Mouse (Mus musculus) hindbrain, embryonic 11.5 days (tissue): ENCODE results near the gene Myt1. TPM values are rescaled to one million over a fixed set of nuclear protein-coding genes. Genes with fewer than 3 reads are reported as not detected.

Experiments
- ATAC-seq: fragments of 200-750 bp; cut with Nextera tagmentation; 2 replicates; pipeline ENCODE4 v1.8.0; 2017; ENCODE audit warnings: mild to moderate bottlenecking, moderate TSS enrichment, moderate library complexity; ENCODE audit not compliant: low FRiP score
- DNase-seq: peaks from one replicate; pipeline ENCODE4 v3.0.0-alpha.2; 2015; ENCODE audit warnings: low spot score
- H3K27ac ChIP-seq: fragments of 300-500 bp; sonication (generic); 2 replicates; pipeline ENCODE4 v1.5.1; 2014; ENCODE audit warnings: mild to moderate bottlenecking, low read depth, low read length
- H3K27me3 ChIP-seq: fragments of 300-500 bp; sonication (generic); 2 replicates; pipeline ENCODE4 v1.6.1; 2014; ENCODE audit warnings: mild to moderate bottlenecking, low read length, moderate library complexity, mixed read lengths; ENCODE audit not compliant: control insufficient read depth, insufficient read depth
- H3K36me3 ChIP-seq: fragments of 300-500 bp; sonication (generic); 2 replicates; pipeline ENCODE4 v1.6.1; 2014; ENCODE audit warnings: mild to moderate bottlenecking, low read length, moderate library complexity, mixed read lengths; ENCODE audit not compliant: control insufficient read depth, insufficient read depth
- H3K4me1 ChIP-seq: fragments of 300-500 bp; sonication (generic); replicated peaks from 2 replicates; pipeline ENCODE4 v1.6.1; 2014; ENCODE audit warnings: low read length, mixed read lengths; ENCODE audit not compliant: control insufficient read depth, insufficient read depth
- H3K4me2 ChIP-seq: fragments of 300-500 bp; sonication (generic); replicated peaks from 2 replicates; pipeline ENCODE4 v1.6.1; 2014; ENCODE audit warnings: mild to moderate bottlenecking, low read depth, low read length
- H3K4me3 ChIP-seq: fragments of 300-500 bp; sonication (generic); 2 replicates; pipeline ENCODE4 v1.5.1; 2014; ENCODE audit warnings: low read depth, low read length
- H3K9ac ChIP-seq: fragments of 300-500 bp; sonication (generic); 2 replicates; pipeline ENCODE4 v1.6.1; 2014; ENCODE audit warnings: low read depth, low read length
- H3K9me3 ChIP-seq: fragments of 300-500 bp; sonication (generic); 2 replicates; pipeline ENCODE4 v1.6.1; 2016; ENCODE audit warnings: low read length; ENCODE audit not compliant: control insufficient read depth
- WGBS: fragments of 180-500 bp; shearing (Covaris S2); extraction: QIAGEN DNeasy Blood & Tissue Kit; methylation state at CpG from one replicate; pipeline ENCODE4 v1.1.7; 2014; 5-methylcytosine and 5-hydroxymethylcytosine counted together
- polyA plus RNA-seq: library from polyadenylated mRNA; unstranded; fragments of >200 nt; fragmentation: Nextera tagmentation; extraction: Ambion mirVana; gene quantifications from 2 replicates; pipeline ENCODE4 v1.2.1, GENCODE M21; 2014

The Myt1 gene
- polyA plus RNA-seq, 1 experiment from 2014 or later, result 38.7 TPM

DNA sequence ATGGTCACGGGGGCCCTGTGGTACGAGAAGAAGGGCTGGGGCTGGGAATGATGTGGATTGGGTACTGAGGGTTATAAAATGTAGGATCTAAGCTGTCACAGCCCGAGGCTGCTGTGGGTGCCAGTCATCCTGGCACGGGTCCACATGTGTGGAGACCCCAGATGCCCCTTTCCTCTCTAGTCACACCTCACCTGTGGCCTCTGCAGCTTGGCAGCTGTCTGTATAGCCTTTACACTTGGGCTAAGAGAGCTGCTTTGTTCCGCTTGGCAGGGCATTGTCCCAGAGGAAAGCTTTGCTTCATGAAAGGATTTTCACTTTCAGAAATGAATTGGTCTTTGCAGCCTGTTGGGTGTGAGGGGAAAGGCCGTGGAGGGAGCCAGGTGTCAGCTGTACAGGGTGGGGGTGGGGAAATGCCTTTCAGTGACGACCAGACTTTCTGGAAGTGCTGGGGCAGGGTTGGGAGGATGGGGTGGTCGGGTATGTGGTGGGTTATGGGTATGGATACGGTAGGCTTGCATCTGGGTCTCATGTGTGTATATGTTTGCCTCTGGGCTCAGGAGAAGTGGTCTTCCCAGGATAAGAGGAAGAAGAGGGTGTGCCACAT is 35.4 kb upstream of the Myt1 start:
- H3K4me3 ChIP-seq, result no peak overlapping the region
- ATAC-seq, result no peak; the same call in 1 of the 2 replicates
- 57% methylated on average over 9 of the region's 9 CpGs for WGBS

GRCm38 (mm10) chr2:181730051-181730450 is 33.1 kb upstream of the Myt1 start:
- Histone ChIP-seq H3K4me2 (no peak overlapping the region), H3K9me3 (no peaks in the 10 kb centered on the region), H3K4me3 (no peak overlapping the region), H3K4me1 (no peaks in the 10 kb centered on the region), H3K36me3 (no peaks in the 10 kb centered on the region), H3K27me3 (no peaks in the 10 kb centered on the region), H3K9ac (no peak overlapping the region), H3K27ac (no peak overlapping the region)
- ATAC-seq (no peak), DNase-seq (no peak)
- WGBS, result 75% methylated on average over 3 of the region's 3 CpGs

More for the DNA sequence above, 35.4 kb upstream of the Myt1 start:
- Histone ChIP-seq H3K9ac (no peak overlapping the region), H3K36me3 (no peaks in the 10 kb centered on the region), H3K9me3 (no peaks in the 10 kb centered on the region), H3K4me1 (no peaks in the 10 kb centered on the region), H3K27me3 (no peaks in the 10 kb centered on the region), H3K4me2 (no peak overlapping the region), H3K27ac (no peak overlapping the region)
- no peak for DNase-seq

GRCm38 (mm10) chr2:181752626-181753025 is 10.5 kb upstream of the Myt1 start:
- no peaks in the 10 kb centered on the region for H3K27me3 ChIP-seq
- 80% methylated on average over 1 of the region's 1 CpGs for WGBS
- no peak overlapping the region for H3K27ac ChIP-seq

DNA sequence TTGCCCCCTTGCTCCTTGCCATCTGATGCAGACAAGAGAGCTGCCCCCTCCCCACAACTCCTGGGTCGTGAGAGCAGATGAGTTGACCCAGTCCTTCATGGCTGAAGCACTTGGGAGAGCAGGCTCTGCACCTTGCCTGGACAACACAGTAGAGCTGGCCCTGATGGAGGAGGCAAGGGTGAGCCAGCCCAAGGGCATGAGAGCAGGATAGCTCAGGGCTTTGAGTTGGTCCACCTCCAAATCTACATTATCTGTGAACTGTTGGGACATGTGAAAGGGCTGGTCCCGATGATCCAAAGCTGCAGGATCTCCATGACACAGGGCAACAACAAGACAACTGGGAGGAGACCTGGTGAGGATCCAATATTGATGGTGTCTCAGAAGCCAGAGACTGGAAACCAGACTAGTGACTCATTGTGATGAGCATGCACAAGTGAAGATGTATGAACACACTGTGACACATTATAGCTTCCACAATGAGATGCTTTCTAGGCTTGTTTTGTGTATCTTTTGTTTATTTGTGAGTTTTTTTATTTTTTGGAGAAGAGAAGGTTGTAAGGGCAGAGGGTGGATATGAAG is 4.9 kb upstream of the Myt1 start:
- Histone ChIP-seq H3K9ac (no peak overlapping the region), H3K27ac (no peak overlapping the region), H3K4me2 (no peak overlapping the region), H3K36me3 (no peaks in the 10 kb centered on the region), H3K9me3 (no peaks in the 10 kb centered on the region), H3K4me1 (no peaks in the 10 kb centered on the region; the same call in 1 of the 2 replicates), H3K4me3 (no peak overlapping the region), H3K27me3 (no peaks in the 10 kb centered on the region)
- no peak for ATAC-seq
- 69% methylated on average over 2 of the region's 2 CpGs for WGBS
- DNase-seq, result no peak

More at GRCm38 (mm10) chr2:181752626-181753025, 10.5 kb upstream of the Myt1 start:
- Histone ChIP-seq H3K4me3 (no peak overlapping the region), H3K4me2 (no peak overlapping the region), H3K9me3 (no peaks in the 10 kb centered on the region), H3K36me3 (no peaks in the 10 kb centered on the region), H3K9ac (no peak overlapping the region), H3K4me1 (no peaks in the 10 kb centered on the region)
- ATAC-seq (no peak), DNase-seq (no peak)

- ATAC-seq (peak; percentile 54), DNase-seq (peak; percentile 49)
- Histone ChIP-seq H3K9ac (no peak overlapping the region), H3K36me3 (no peaks in the 10 kb centered on the region), H3K4me3 (no peak overlapping the region), H3K9me3 (no peaks in the 10 kb centered on the region), H3K4me1 (no peaks in the 10 kb centered on the region; the same call in 1 of the 2 replicates), H3K27ac (peak overlapping the region; percentile 55), H3K27me3 (no peaks in the 10 kb centered on the region), H3K4me2 (no peak overlapping the region)
- 30% methylated on average over 4 of the region's 4 CpGs for WGBS
These were observed 4.1 kb upstream of the Myt1 start for GRCm38 (mm10) chr2:181759041-181759440.

GRCm38 (mm10) chr2:181763886-181764527 is 875 bp downstream of the Myt1 start:
- H3K4me2 ChIP-seq, result peak overlapping the region; percentile 61
- WGBS, result 15% methylated on average over 14 of the region's 14 CpGs
- peak overlapping the region; percentile 68 for H3K9ac ChIP-seq
- no peaks in the 10 kb centered on the region for H3K27me3 ChIP-seq
- peak; percentile 75 for DNase-seq
- peak overlapping the region; percentile 42 for H3K4me3 ChIP-seq
- peak overlapping the region; percentile 98 for H3K27ac ChIP-seq
- ATAC-seq, result peak; percentile 31; the same call in 1 of the 2 replicates
- H3K4me1 ChIP-seq, result no peaks in the 10 kb centered on the region; the same call in 1 of the 2 replicates
- H3K36me3 ChIP-seq, result no peaks in the 10 kb centered on the region
- no peaks in the 10 kb centered on the region for H3K9me3 ChIP-seq

DNA sequence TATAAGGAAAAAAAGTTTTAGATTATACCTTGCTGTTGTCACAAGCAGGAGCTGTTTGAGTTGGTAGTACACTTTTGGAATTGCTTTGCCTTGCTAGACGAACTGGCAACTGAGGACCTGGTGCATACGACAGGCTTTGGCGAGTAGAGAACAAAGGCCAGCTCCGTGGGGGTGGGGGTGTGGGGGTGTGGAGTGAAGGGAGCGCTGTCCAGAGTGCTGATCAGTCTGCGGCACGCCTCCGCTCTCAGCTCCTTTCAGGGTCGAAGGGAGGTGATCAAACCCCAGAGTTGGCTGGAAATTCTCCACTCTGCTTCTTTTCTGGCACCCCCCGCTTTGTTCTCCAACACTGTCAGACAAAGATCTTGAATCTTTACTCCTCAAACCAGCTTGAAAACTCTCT is 1.5 kb downstream of the Myt1 start:
- Histone ChIP-seq H3K9me3 (no peaks in the 10 kb centered on the region), H3K4me3 (peak overlapping the region; percentile 42), H3K36me3 (no peaks in the 10 kb centered on the region), H3K27me3 (no peaks in the 10 kb centered on the region), H3K4me2 (peak overlapping the region; percentile 61), H3K27ac (peak overlapping the region; percentile 98), H3K9ac (peak overlapping the region; percentile 68), H3K4me1 (no peaks in the 10 kb centered on the region; the same call in 1 of the 2 replicates)
- DNase-seq (peak; percentile 86), ATAC-seq (peak; percentile 68)
- WGBS, result under 1% methylated on average over 10 of the region's 10 CpGs

GRCm38 (mm10) chr2:181765251-181765650 is 2.1 kb downstream of the Myt1 start:
- DNase-seq (peak; percentile 25), ATAC-seq (no peak)
- H3K4me1 ChIP-seq, result no peaks in the 10 kb centered on the region; the same call in 1 of the 2 replicates
- H3K36me3 ChIP-seq, result no peaks in the 10 kb centered on the region
- H3K4me2 ChIP-seq, result peak overlapping the region; percentile 61
- WGBS, result 65% methylated on average over 4 of the region's 4 CpGs
- no peaks in the 10 kb centered on the region for H3K9me3 ChIP-seq
- H3K9ac ChIP-seq, result peak overlapping the region; percentile 68
- H3K27me3 ChIP-seq, result no peaks in the 10 kb centered on the region
- peak overlapping the region; percentile 98 for H3K27ac ChIP-seq
- peak overlapping the region; percentile 42 for H3K4me3 ChIP-seq
